Mouse (Mus musculus): ENCODE measurements around the gene Znhit6. TPM values are rescaled to one million over a fixed set of nuclear protein-coding genes. Genes with fewer than 3 reads are reported as not detected.

Znhit6 gene
- 37.5 and 40.4 TPM in 2 replicates for polyA plus RNA-seq (2014; fragmentation: Nextera tagmentation; extraction: Ambion mirVana)

DNA sequence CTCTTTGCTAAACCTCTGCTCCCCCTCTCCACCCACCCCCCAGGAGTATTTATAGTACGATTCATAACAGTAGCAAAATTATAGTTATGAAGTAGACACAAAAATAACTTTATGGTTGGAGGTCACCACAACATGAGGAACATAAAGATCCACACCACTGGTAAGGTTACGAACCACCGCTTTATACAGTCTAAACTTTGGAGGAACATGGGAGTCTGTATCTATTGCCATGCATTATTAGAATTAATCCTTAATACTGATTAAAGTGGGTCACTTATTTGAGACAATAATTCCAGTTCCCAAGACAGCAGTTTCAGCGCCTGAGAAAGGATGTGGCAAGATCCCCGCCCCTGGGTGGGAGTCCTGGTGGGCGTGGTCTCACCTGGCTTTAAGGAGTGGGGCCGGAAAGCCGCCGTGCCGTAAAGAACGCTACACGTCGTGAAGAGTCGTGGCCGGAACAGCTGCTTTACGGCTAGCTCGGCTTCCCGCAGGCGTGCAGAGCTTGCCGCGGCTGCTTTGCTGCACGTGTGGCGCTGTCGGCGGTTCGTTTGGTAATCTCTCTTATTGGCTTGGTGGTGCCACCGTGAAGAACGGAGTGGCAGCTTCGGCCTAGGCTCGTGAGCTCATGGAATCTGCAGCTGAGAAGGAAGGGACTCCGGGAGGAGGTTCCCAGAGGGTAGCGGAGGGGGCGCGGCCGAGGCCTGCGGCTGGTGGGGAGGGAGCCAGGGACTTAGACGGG, at the start of gene Znhit6:
Gene Znhit6 (plus strand): TSS at position 463 of the 739 bp plus-strand sequence.
- no peaks in the 10 kb centered on the region for H3K27me3 ChIP-seq (ENCODE audit: control insufficient read depth, insufficient read depth, low read length)
- peaks cover 8% of the 10 kb centered on the region for H3K4me1 ChIP-seq (ENCODE audit: control insufficient read depth, insufficient read depth, low read length)
- ATAC-seq (ENCODE audit: low FRiP score) (peak; percentile 92), DNase-seq (ENCODE audit: low spot score, missing footprints) (peak; percentile 99)
- H3K27ac ChIP-seq (ENCODE audit: low read depth, low read length) = 0 out of 2 replicates have a peak within 1 kb of the TSS, but pooled peaks have one; percentile 5
- 6% methylated on average over 37 of the region's 37 CpGs for WGBS
- H3K4me3 ChIP-seq (ENCODE audit: low read depth, low read length) = peak within 1 kb of the TSS; percentile 73
- peaks cover 10% of the 10 kb centered on the region; the same call in 1 of the 2 replicates for H3K36me3 ChIP-seq (ENCODE audit: control insufficient read depth, insufficient read depth, low read length)
- no peaks in the 10 kb centered on the region for H3K9me3 ChIP-seq (ENCODE audit: control insufficient read depth, low read length)
- H3K4me2 ChIP-seq = peak within 1 kb of the TSS; percentile 86
- peak within 1 kb of the TSS; percentile 78 for H3K9ac ChIP-seq (ENCODE audit: low read length)

DNA sequence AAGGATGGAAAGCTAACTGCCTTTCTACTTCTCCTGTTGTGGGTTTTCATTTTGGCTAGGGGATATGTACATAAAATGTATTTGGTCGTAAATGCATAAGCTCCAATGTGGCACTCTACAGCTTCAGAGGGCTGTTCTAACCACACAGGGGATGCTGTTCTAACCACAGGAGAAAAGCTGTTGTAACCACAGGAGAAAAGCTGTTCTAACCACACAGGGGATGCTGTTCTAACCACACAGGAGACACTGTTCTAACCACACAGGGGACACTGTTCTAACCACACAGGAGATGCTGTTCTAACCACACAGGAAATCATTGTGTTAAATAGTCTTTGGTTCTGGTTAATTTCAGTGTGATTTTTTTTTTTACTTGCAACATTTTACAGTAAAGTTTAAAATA, 38.1 kb upstream of the Znhit6 start:
- Histone ChIP-seq H3K4me2 (no peak overlapping the region), H3K4me3 (ENCODE audit: low read depth, low read length) (no peak overlapping the region), H3K9me3 (ENCODE audit: control insufficient read depth, low read length) (no peaks in the 10 kb centered on the region), H3K36me3 (ENCODE audit: control insufficient read depth, insufficient read depth, low read length) (no peaks in the 10 kb centered on the region), H3K27ac (ENCODE audit: low read depth, low read length) (no peak overlapping the region), H3K27me3 (ENCODE audit: control insufficient read depth, insufficient read depth, low read length) (no peaks in the 10 kb centered on the region), H3K9ac (ENCODE audit: low read length) (no peak overlapping the region), H3K4me1 (ENCODE audit: control insufficient read depth, insufficient read depth, low read length) (no peaks in the 10 kb centered on the region)
- WGBS = 92% methylated on average over 1 of the region's 1 CpGs
- DNase-seq (ENCODE audit: low spot score, missing footprints) (no peak), ATAC-seq (ENCODE audit: low FRiP score) (no peak)

DNA sequence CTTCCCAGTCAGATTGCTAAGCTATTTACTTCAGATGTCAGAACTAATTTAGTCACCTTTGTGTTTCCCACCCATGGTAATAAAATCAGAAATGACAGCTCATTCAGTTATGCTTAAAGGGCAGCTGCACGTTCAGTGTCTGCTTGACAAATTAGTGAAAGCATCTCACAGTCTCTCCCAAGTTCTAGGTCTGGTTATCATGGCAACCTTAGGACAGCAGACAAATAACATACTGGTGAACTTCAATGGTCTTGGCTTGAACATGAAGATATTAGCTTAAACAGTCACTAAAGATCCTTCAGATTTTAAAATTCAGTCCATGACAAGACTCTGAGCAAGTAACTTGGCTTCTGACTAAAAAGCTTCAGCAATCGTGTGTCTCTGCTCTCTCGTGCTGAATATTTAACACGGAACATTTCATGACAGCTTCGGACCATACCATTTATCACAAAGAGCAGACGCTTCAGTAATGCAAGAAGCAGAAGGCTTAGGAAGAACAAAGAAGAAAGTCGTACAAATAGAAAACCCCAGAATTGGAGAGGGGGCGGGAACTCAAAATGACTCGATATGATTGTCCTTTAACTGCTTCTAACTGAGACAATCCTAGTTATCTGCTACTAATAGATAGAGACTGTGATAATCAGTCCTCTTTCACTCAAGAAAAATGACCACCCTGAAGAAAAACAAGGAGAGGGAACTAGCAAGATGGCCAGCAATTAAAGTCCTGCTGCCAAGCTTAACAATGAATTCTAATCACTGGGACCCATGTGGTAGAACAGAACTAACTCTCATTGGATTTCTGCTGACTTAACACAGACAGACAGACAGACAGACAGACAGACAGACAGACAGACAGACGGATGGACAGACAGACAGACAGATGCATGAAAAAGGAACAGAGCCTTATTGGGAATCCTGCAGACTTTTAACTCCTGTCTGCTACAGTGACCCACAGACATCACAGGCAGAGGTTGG, 27.3 kb upstream of the Znhit6 start:
- WGBS = 89% methylated on average over 10 of the region's 10 CpGs
- no peak overlapping the region for H3K4me3 ChIP-seq (ENCODE audit: low read depth, low read length)
- ATAC-seq (ENCODE audit: low FRiP score) (no peak), DNase-seq (ENCODE audit: low spot score, missing footprints) (peak; percentile 81)
- no peaks in the 10 kb centered on the region for H3K36me3 ChIP-seq (ENCODE audit: control insufficient read depth, insufficient read depth, low read length)
- H3K27ac ChIP-seq (ENCODE audit: low read depth, low read length) = no peak overlapping the region
- no peak overlapping the region for H3K4me2 ChIP-seq
- no peaks in the 10 kb centered on the region for H3K9me3 ChIP-seq (ENCODE audit: control insufficient read depth, low read length)
- no peaks in the 10 kb centered on the region for H3K27me3 ChIP-seq (ENCODE audit: control insufficient read depth, insufficient read depth, low read length)
- no peak overlapping the region for H3K9ac ChIP-seq (ENCODE audit: low read length)
- H3K4me1 ChIP-seq (ENCODE audit: control insufficient read depth, insufficient read depth, low read length) = no peaks in the 10 kb centered on the region

GRCm38 (mm10) chr3:145550216-145550615, 25.8 kb upstream of the Znhit6 start:
- no peak overlapping the region for H3K4me3 ChIP-seq (ENCODE audit: low read depth, low read length)
- DNase-seq (ENCODE audit: low spot score, missing footprints) (peak; percentile 33), ATAC-seq (ENCODE audit: low FRiP score) (no peak)
- no peak overlapping the region for H3K9ac ChIP-seq (ENCODE audit: low read length)
- 83% methylated on average over 3 of the region's 3 CpGs for WGBS
- no peak overlapping the region for H3K4me2 ChIP-seq
- no peaks in the 10 kb centered on the region for H3K9me3 ChIP-seq (ENCODE audit: control insufficient read depth, low read length)
- H3K27ac ChIP-seq (ENCODE audit: low read depth, low read length) = no peak overlapping the region
- no peaks in the 10 kb centered on the region for H3K36me3 ChIP-seq (ENCODE audit: control insufficient read depth, insufficient read depth, low read length)
- H3K4me1 ChIP-seq (ENCODE audit: control insufficient read depth, insufficient read depth, low read length) = no peaks in the 10 kb centered on the region
- no peaks in the 10 kb centered on the region for H3K27me3 ChIP-seq (ENCODE audit: control insufficient read depth, insufficient read depth, low read length)

DNA sequence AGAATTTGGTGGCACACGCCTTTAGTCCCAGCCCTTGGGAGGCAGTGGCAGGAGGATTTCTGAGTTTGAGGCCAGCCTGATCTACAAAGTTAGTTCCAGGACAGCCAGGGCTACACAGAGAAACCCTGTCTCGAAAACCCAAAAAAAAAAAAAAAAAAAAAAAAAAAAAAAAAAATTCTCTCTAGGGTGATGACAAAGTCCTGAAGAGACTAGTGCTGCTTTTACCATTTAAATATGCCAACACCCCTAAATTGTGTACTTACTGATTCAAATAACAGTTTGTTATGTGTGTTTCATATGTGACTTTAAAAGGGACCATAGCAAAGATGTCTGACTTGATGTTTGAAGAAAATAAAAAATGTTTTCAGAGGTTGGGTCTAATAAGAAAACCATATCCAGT, 21.6 kb upstream of the Znhit6 start:
- Histone ChIP-seq H3K27ac (ENCODE audit: low read depth, low read length) (no peak overlapping the region), H3K36me3 (ENCODE audit: control insufficient read depth, insufficient read depth, low read length) (no peaks in the 10 kb centered on the region), H3K27me3 (ENCODE audit: control insufficient read depth, insufficient read depth, low read length) (no peaks in the 10 kb centered on the region), H3K9ac (ENCODE audit: low read length) (no peak overlapping the region), H3K4me2 (no peak overlapping the region), H3K9me3 (ENCODE audit: control insufficient read depth, low read length) (no peaks in the 10 kb centered on the region), H3K4me1 (ENCODE audit: control insufficient read depth, insufficient read depth, low read length) (no peaks in the 10 kb centered on the region), H3K4me3 (ENCODE audit: low read depth, low read length) (no peak overlapping the region)
- DNase-seq (ENCODE audit: low spot score, missing footprints) (no peak), ATAC-seq (ENCODE audit: low FRiP score) (no peak)
- 83% methylated on average over 2 of the region's 2 CpGs for WGBS

GRCm38 (mm10) chr3:145556206-145556605, 19.8 kb upstream of the Znhit6 start:
- 94% methylated on average over 10 of the region's 10 CpGs for WGBS
- ATAC-seq (ENCODE audit: low FRiP score) (no peak), DNase-seq (ENCODE audit: low spot score, missing footprints) (no peak)
- H3K36me3 ChIP-seq (ENCODE audit: control insufficient read depth, insufficient read depth, low read length) = no peaks in the 10 kb centered on the region
- H3K4me3 ChIP-seq (ENCODE audit: low read depth, low read length) = no peak overlapping the region
- H3K9ac ChIP-seq (ENCODE audit: low read length) = no peak overlapping the region
- H3K4me2 ChIP-seq = no peak overlapping the region
- H3K27ac ChIP-seq (ENCODE audit: low read depth, low read length) = no peak overlapping the region
- no peaks in the 10 kb centered on the region for H3K9me3 ChIP-seq (ENCODE audit: control insufficient read depth, low read length)
- no peaks in the 10 kb centered on the region for H3K4me1 ChIP-seq (ENCODE audit: control insufficient read depth, insufficient read depth, low read length)
- H3K27me3 ChIP-seq (ENCODE audit: control insufficient read depth, insufficient read depth, low read length) = no peaks in the 10 kb centered on the region

- Histone ChIP-seq H3K4me3 (ENCODE audit: low read depth, low read length) (no peak overlapping the region), H3K9ac (ENCODE audit: low read length) (no peak overlapping the region), H3K4me1 (ENCODE audit: control insufficient read depth, insufficient read depth, low read length) (no peaks in the 10 kb centered on the region), H3K9me3 (ENCODE audit: control insufficient read depth, low read length) (no peaks in the 10 kb centered on the region), H3K4me2 (no peak overlapping the region), H3K36me3 (ENCODE audit: control insufficient read depth, insufficient read depth, low read length) (no peaks in the 10 kb centered on the region), H3K27me3 (ENCODE audit: control insufficient read depth, insufficient read depth, low read length) (no peaks in the 10 kb centered on the region), H3K27ac (ENCODE audit: low read depth, low read length) (no peak overlapping the region)
- DNase-seq (ENCODE audit: low spot score, missing footprints) (no peak), ATAC-seq (ENCODE audit: low FRiP score) (no peak)
- WGBS = 92% methylated on average over 5 of the region's 5 CpGs
Observed at GRCm38 (mm10) chr3:145559675-145560074, 16.3 kb upstream of the Znhit6 start.

GRCm38 (mm10) chr3:145560117-145560516, 15.9 kb upstream of the Znhit6 start:
- ATAC-seq (ENCODE audit: low FRiP score) = no peak
- Histone ChIP-seq H3K27me3 (ENCODE audit: control insufficient read depth, insufficient read depth, low read length) (no peaks in the 10 kb centered on the region), H3K9ac (ENCODE audit: low read length) (no peak overlapping the region), H3K36me3 (ENCODE audit: control insufficient read depth, insufficient read depth, low read length) (no peaks in the 10 kb centered on the region), H3K4me1 (ENCODE audit: control insufficient read depth, insufficient read depth, low read length) (no peaks in the 10 kb centered on the region), H3K27ac (ENCODE audit: low read depth, low read length) (no peak overlapping the region), H3K4me3 (ENCODE audit: low read depth, low read length) (no peak overlapping the region), H3K9me3 (ENCODE audit: control insufficient read depth, low read length) (no peaks in the 10 kb centered on the region), H3K4me2 (no peak overlapping the region)
- no peak for DNase-seq (ENCODE audit: low spot score, missing footprints)
- WGBS = 89% methylated on average over 4 of the region's 4 CpGs

GRCm38 (mm10) chr3:145574468-145574867, 1.5 kb upstream of the Znhit6 start:
- no peak overlapping the region for H3K9ac ChIP-seq (ENCODE audit: low read length)
- 88% methylated on average over 3 of the region's 3 CpGs for WGBS
- no peak for ATAC-seq (ENCODE audit: low FRiP score)

More at GRCm38 (mm10) chr3:145574468-145574867, 1.5 kb upstream of the Znhit6 start:
- DNase-seq (ENCODE audit: low spot score, missing footprints) = no peak
- Histone ChIP-seq H3K9me3 (ENCODE audit: control insufficient read depth, low read length) (no peaks in the 10 kb centered on the region), H3K4me2 (no peak overlapping the region), H3K27ac (ENCODE audit: low read depth, low read length) (no peak overlapping the region), H3K4me1 (ENCODE audit: control insufficient read depth, insufficient read depth, low read length) (peaks cover 8% of the 10 kb centered on the region), H3K27me3 (ENCODE audit: control insufficient read depth, insufficient read depth, low read length) (no peaks in the 10 kb centered on the region), H3K4me3 (ENCODE audit: low read depth, low read length) (no peak overlapping the region), H3K36me3 (ENCODE audit: control insufficient read depth, insufficient read depth, low read length) (peaks cover 10% of the 10 kb centered on the region; the same call in 1 of the 2 replicates)
